Mouse (Mus musculus) heart, adult 2 months (tissue): Measurements from ENCODE around the gene Tex48. TPM values are rescaled to one million over a fixed set of nuclear protein-coding genes. Genes with fewer than 3 reads are reported as not detected.

ENCODE experiments used
- DNase-seq, 2 experiments: peaks; one replicate each; pipeline ENCODE4 v3.0.0; 2021
- H3K27ac ChIP-seq: fragments of 200-600 bp; 2 replicates; pipeline ENCODE4 v1.8.1; 2022
- H3K27me3 ChIP-seq: fragments of 200-500 bp; 2 replicates; pipeline ENCODE4 v1.6.1; 2012; ENCODE audit warnings: mild to moderate bottlenecking, low read length, inconsistent platforms, mixed read lengths; ENCODE audit not compliant: control insufficient read depth, insufficient read depth
- H3K36me3 ChIP-seq: fragments of 200-500 bp; 2 replicates; pipeline ENCODE4 v1.6.1; 2012; ENCODE audit warnings: low read length, inconsistent platforms; ENCODE audit not compliant: control insufficient read depth, insufficient read depth
- H3K4me1 ChIP-seq: fragments of 200-500 bp; 2 replicates; pipeline ENCODE4 v1.6.1; 2011; ENCODE audit warnings: low read length; ENCODE audit not compliant: control insufficient read depth, insufficient read depth
- H3K4me3 ChIP-seq: fragments of 200-600 bp; 2 replicates; pipeline ENCODE4 v1.8.1; 2022
- H3K79me2 ChIP-seq: fragments of 200-500 bp; replicated peaks from 2 replicates; pipeline ENCODE4 v1.6.1; 2012; ENCODE audit warnings: mild to moderate bottlenecking, inconsistent platforms, low read length, moderate library complexity, mixed read lengths; ENCODE audit not compliant: control insufficient read depth, insufficient read depth
- H3K9ac ChIP-seq: fragments of 200-500 bp; 2 replicates; pipeline ENCODE4 v1.6.1; 2012; ENCODE audit warnings: low read depth, mild to moderate bottlenecking, control low read depth, inconsistent platforms, low read length, mixed read lengths
- CTCF ChIP-seq: fragments of 200-600 bp; IDR thresholded peaks from 2 replicates; pipeline ENCODE4 v1.8.1; 2022; ENCODE audit warnings: antibody characterized with exemption, mild to moderate bottlenecking, moderate library complexity
- EP300 ChIP-seq: fragments of 200-500 bp; IDR thresholded peaks from 2 replicates; pipeline ENCODE4 v1.6.1; 2011; ENCODE audit warnings: low read depth, low read length, control low read depth; ENCODE audit not compliant: insufficient read depth
- POLR2A ChIP-seq: fragments of 200-500 bp; IDR thresholded peaks from 2 replicates; pipeline ENCODE4 v1.6.1; 2011; ENCODE audit warnings: mild to moderate bottlenecking, low read depth, low read length, control low read depth; ENCODE audit not compliant: insufficient read depth
- WGBS: fragments of 180-500 bp; shearing (Covaris S2); methylation state at CpG from one replicate; pipeline ENCODE4 v1.1.7; 2018; 5-methylcytosine and 5-hydroxymethylcytosine counted together
- intact Hi-C: fragments of 180-260 bp; cut with DNase I; formaldehyde crosslinking; loops from one replicate; pipeline ENCODE4 v1.15.1; 2025
- polyA plus RNA-seq: library from polyadenylated mRNA; depleted of rRNA; stranded (reverse); fragments of >200 nt; gene quantifications from 2 replicates; pipeline ENCODE4 v1.2.3, GENCODE M21; 2012
- total RNA-seq, 2 experiments: library from RNA; stranded (reverse); gene quantifications; 2 replicates each; pipeline ENCODE4 v1.2.3; 2021

Tex48 gene
- total and polyA plus RNA-seq, 3 experiments: not detected

DNA sequence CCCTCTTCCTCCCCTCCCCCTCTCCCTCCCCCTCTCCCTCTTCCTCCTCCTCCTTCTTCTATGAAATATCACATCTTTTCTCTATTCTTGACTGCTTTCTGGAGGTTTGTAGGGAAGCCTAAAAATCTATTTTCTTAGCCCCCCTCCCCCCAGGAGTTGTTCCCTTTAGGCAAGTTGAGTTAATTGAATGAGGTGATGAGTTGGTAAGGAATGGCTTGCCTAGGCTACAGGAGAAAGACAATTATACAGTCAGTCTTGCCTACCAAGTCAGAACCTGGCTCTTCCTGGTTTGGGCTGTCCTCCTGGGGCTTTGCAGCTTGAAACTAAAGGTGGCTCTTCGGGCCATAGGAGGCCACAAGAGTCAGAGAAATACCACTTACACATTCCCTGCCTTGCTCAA, 37.5 kb upstream of the Tex48 start:
- Histone ChIP-seq H3K27me3 (no peaks in the 10 kb centered on the region), H3K36me3 (no peaks in the 10 kb centered on the region), H3K27ac (no peak overlapping the region), H3K9ac (no peak overlapping the region), H3K4me3 (no peak overlapping the region), H3K4me1 (no peaks in the 10 kb centered on the region), H3K79me2 (no peaks in the 10 kb centered on the region)
- DNase-seq: no peak
- no peak for TF ChIP-seq CTCF
- no peak for TF ChIP-seq EP300
- no peak for TF ChIP-seq POLR2A
- intact Hi-C loops: no loop called here
- WGBS: 95% methylated on average over 1 of the region's 1 CpGs

DNA sequence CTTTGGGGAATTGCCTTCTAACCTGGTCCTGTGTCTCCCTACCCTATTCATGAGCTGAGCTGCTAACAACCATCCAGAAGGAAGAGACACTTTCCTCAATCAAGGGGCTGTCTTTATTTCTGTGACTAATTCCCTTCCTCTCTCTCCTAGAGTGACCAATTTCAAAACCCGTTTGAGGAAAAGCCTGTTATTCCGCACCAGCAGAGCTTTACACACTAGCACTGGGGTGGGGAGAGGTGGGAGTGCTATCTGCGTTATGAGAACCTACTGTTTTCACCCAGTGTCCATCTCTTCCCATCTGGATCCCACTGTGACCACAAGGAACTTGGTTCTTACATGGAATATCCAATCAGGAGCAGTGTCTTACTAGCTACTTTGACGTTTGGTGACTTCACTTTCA, 36.9 kb upstream of the Tex48 start:
- intact Hi-C loops: no loop called here
- no peak for DNase-seq
- WGBS: 39% methylated on average over 4 of the region's 4 CpGs

DNA sequence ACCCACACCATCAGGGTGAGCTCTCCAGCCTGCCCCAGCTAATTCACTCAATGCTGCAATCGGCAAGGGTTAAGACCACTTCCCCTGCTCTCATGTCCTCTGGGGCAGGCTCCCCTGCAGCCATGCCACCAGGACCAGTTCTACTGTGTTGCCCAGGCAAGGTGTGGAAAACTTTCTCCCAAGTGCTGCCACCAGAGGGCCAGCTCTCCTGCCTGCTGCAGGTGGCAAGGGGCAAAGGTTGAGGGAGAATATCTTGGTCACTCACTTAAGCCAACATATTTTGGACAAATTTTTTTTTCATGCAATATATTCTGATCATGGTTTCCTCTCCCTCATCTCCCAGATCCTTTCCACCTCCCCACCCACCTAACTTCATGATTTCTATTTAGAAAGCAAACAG, 32.2 kb upstream of the Tex48 start:
- Histone ChIP-seq H3K27me3 (no peaks in the 10 kb centered on the region), H3K4me1 (no peaks in the 10 kb centered on the region), H3K36me3 (no peaks in the 10 kb centered on the region), H3K4me3 (no peak overlapping the region), H3K9ac (no peak overlapping the region), H3K27ac (no peak overlapping the region), H3K79me2 (no peaks in the 10 kb centered on the region)
- intact Hi-C loops: loop anchor here (2.0 kb wide), 1 partner anchor 16 kb away; no protein-coding TSS in a partner anchor
- 76% methylated on average over 1 of the region's 1 CpGs for WGBS
- TF ChIP-seq CTCF (peak; percentile 44), POLR2A (no peak)
- DNase-seq: no peak

More for the DNA sequence above, 36.9 kb upstream of the Tex48 start:
- Histone ChIP-seq H3K4me3 (no peak overlapping the region), H3K27me3 (no peaks in the 10 kb centered on the region), H3K9ac (no peak overlapping the region), H3K36me3 (no peaks in the 10 kb centered on the region), H3K79me2 (no peaks in the 10 kb centered on the region), H3K4me1 (no peaks in the 10 kb centered on the region), H3K27ac (no peak overlapping the region)
- no peak for TF ChIP-seq POLR2A
- no peak for TF ChIP-seq EP300

DNA sequence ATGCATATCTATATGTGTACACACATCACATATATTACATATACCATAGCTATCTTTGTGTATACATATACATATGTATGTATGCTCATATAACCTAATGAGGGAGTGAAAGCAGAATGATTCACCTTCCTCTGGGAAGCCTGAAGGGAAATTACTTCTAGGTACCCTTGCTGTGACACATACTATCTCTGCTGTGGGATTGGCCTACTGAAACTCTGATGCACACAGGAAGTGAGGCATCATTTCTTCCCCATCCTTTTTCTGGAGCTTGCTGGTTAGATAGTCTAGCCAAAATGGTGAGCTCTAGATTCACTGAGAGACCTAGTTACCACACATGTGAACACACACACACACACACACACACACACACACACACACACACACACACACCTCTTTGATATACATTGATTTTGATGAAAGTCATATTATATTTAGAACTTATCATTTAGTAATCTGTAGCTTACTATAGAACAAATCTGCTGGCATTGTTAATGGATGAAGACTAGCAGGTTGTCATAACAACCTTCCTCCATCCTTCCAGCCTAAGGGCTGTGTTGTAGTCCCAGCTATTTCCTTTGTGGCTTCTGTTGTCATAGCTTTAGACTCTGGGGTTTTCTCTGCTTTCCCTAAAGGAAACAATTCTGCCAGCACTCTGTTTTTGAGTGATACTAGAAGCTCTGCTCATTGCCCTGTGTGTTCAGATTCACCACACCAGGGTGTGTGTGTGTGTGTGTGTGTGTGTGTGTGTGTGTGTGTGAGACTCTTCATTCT, 21.9 kb upstream of the Tex48 start:
- Histone ChIP-seq H3K4me3 (no peak overlapping the region), H3K79me2 (no peaks in the 10 kb centered on the region), H3K4me1 (no peaks in the 10 kb centered on the region), H3K36me3 (no peaks in the 10 kb centered on the region), H3K9ac (no peak overlapping the region), H3K27ac (no peak overlapping the region), H3K27me3 (no peaks in the 10 kb centered on the region)
- intact Hi-C loops: no loop called here
- no peak for DNase-seq
- no peak for TF ChIP-seq EP300
- TF ChIP-seq CTCF: no peak
- TF ChIP-seq POLR2A: no peak

DNA sequence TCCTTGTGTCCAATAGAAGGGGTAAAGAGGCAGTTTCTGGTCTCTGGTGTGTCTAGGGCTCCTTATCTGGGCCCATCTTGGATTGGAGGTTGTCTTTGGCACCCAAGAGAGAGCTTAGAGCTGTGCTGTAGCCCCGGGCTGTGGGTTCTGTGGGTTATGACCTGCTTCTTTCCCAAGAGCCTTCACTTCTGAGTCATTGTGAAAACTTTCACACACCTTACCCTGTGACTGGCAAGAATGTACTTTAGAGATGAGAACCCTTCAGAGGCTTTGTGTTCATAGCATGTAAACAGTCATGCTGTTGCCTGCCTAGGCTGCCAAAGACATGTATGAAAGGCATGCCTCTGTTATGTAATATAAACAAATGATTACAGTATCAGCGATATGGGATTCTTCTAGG, 17.6 kb upstream of the Tex48 start:
- TF ChIP-seq CTCF: no peak
- TF ChIP-seq EP300: no peak
- TF ChIP-seq POLR2A: no peak
- Histone ChIP-seq H3K27ac (no peak overlapping the region), H3K9ac (no peak overlapping the region), H3K27me3 (no peaks in the 10 kb centered on the region), H3K79me2 (no peaks in the 10 kb centered on the region), H3K36me3 (no peaks in the 10 kb centered on the region), H3K4me3 (no peak overlapping the region), H3K4me1 (no peaks in the 10 kb centered on the region)
- DNase-seq: no peak
- intact Hi-C loops: loop anchor here (2.0 kb wide), 1 partner anchor 15 kb away; no protein-coding TSS in a partner anchor
- 72% methylated on average over 2 of the region's 2 CpGs for WGBS

DNA sequence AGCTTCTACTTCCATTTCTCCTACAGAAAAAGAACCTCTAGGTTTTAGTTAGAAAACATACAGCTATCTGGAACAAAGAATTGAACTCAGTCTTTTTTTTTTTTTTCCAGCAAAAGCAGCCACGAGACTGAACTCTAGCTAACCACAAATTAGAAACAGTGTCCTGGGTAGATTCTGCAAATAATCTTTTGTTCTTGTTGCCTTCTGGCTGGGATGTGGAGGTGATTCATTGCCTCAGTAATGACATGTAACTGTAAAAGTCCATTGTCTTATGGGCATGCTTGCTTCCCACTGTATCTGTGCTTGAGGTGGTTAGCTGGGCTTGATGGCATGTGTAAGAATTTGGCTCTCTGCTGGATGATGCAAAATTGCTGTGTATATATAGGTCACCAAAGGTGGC, 16.4 kb upstream of the Tex48 start:
- WGBS: 47% methylated on average over 1 of the region's 1 CpGs
- intact Hi-C loops: loop anchor here (2.0 kb wide), 1 partner anchor 16 kb away; no protein-coding TSS in a partner anchor
- DNase-seq: no peak
- no peak overlapping the region for H3K9ac ChIP-seq
- H3K79me2 ChIP-seq: no peaks in the 10 kb centered on the region
- no peaks in the 10 kb centered on the region for H3K4me1 ChIP-seq
- H3K27me3 ChIP-seq: no peaks in the 10 kb centered on the region
- H3K4me3 ChIP-seq: no peak overlapping the region
- TF ChIP-seq CTCF (no peak), EP300 (no peak), POLR2A (no peak)
- H3K36me3 ChIP-seq: no peaks in the 10 kb centered on the region
- no peak overlapping the region for H3K27ac ChIP-seq
